Comparison of ENCODE assay signal across 9 mouse cellular contexts in the genomic region with DNA sequence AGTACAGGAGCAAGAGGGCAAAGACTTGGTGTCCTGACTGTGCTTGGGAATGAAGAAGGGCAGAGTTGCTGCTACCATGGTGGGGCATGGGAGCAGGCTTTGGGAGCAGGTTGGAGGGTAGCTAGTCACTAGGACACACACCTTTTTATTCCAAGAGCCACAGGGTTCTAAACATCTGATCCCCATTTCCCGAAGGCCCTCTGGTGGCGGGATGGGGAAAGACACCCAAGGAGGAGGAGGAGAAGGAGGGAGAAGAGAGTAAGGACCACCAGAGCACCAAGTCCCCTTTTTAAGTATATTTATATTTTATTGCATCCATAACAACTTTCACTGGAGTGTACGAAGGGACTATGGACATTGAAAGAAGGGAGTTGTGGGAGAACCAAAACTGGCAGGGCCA. TPM values are rescaled to one million over a fixed set of nuclear protein-coding genes. Genes with fewer than 3 reads are reported as not detected.
DNase-seq lines count a peak whose midpoint lies in the region; ATAC-seq and TF ChIP-seq lines count a peak whose summit lies in the region.
"Had no signal": no experiment of that assay in that cellular context is flagged by ENCODE, and none has a peak within 500 bp of the region (broad histone marks: within the 10 kb centered on the region; RNA-seq: fewer than 3 reads in every experiment).

No protein-coding gene starts in this region.

- WGBS in hindbrain, embryonic 14.5 days = 23% methylated on average over 3 of the region's 3 CpGs
- WGBS in hindbrain, embryonic 13.5 days = 20% methylated on average over 3 of the region's 3 CpGs

- intact Hi-C loops in left cerebral cortex, postnatal 36 days (cut with DNase I) = no loop called here

- no peak overlapping the region for H3K27ac ChIP-seq in hindbrain, embryonic 14.5 days
- H3K27ac ChIP-seq in hindbrain, embryonic 13.5 days = no peak overlapping the region
- no peak overlapping the region for H3K27ac ChIP-seq in ES-E14 (ENCODE audit: insufficient read depth, low read depth, low read length, poor library complexity, severe bottlenecking)
- H3K27ac ChIP-seq in bone marrow macrophage, adult 2 months (ENCODE audit: insufficient read depth, low read depth, low read length) = no peak overlapping the region
- no peak overlapping the region for H3K27ac ChIP-seq in embryonic fibroblast, embryonic 13.5 days (ENCODE audit: insufficient read depth, low read length)
- H3K27ac ChIP-seq: embryonic facial prominence, embryonic 15.5 days had no signal

- no peak for ATAC-seq in hindbrain, embryonic 14.5 days (ENCODE audit: low FRiP score)
- no peak for ATAC-seq in hindbrain, embryonic 13.5 days (ENCODE audit: low FRiP score)
- ATAC-seq in monocyte, adult 5-6 weeks (replicated peaks; ENCODE audit: insufficient number of reproducible peaks, low FRiP score, low TSS enrichment, poor library complexity, severe bottlenecking) = no peak

- H3K4me2 ChIP-seq in hindbrain, embryonic 14.5 days (replicated peaks) = no peak overlapping the region
- H3K4me2 ChIP-seq in hindbrain, embryonic 13.5 days = no peak overlapping the region
- H3K4me2 ChIP-seq: embryonic facial prominence, embryonic 15.5 days had no signal

- in situ Hi-C loops in ES-E14 (cut with MboI; ENCODE audit: low sequenced_read_pairs in 2 of 2, unreplicated experiment in 2 of 2) = no loop called here

- 0 out of 2 replicates have a peak, but pooled peaks cover 4% of the 10 kb centered on the region for H3K4me1 ChIP-seq in hindbrain, embryonic 14.5 days (replicated peaks; ENCODE audit: control insufficient read depth, insufficient read depth, low read length)
- no peaks in the 10 kb centered on the region for H3K4me1 ChIP-seq in hindbrain, embryonic 13.5 days (replicated peaks)
- H3K4me1 ChIP-seq in ES-E14 (ENCODE audit: control insufficient read depth in 2 of 2, insufficient read depth in 2 of 2, low read length in 2 of 2, poor library complexity in 1 of 2) = no peaks in the 10 kb centered on the region
- no peaks in the 10 kb centered on the region for H3K4me1 ChIP-seq in bone marrow macrophage, adult 2 months (ENCODE audit: control insufficient read depth, insufficient read depth, low read length)
- no peaks in the 10 kb centered on the region for H3K4me1 ChIP-seq in embryonic fibroblast, embryonic 13.5 days (ENCODE audit: control insufficient read depth, insufficient read depth, low read length)
- H3K4me1 ChIP-seq: embryonic facial prominence, embryonic 15.5 days had no signal

- H3K4me3 ChIP-seq in hindbrain, embryonic 14.5 days (replicated peaks; ENCODE audit: low read length) = no peak overlapping the region
- H3K4me3 ChIP-seq in hindbrain, embryonic 13.5 days = no peak overlapping the region
- H3K4me3 ChIP-seq in ES-E14 (ENCODE audit: insufficient read depth in 1 of 2, low read depth in 1 of 2, low read length in 2 of 2, poor library complexity in 1 of 2, severe bottlenecking in 1 of 2) = no peak overlapping the region
- H3K4me3 ChIP-seq in bone marrow macrophage, adult 2 months (ENCODE audit: insufficient read depth, low read length) = no peak overlapping the region
- no peak overlapping the region for H3K4me3 ChIP-seq in embryonic fibroblast, embryonic 13.5 days (ENCODE audit: insufficient read depth, low read length)
- H3K4me3 ChIP-seq: embryonic facial prominence, embryonic 15.5 days had no signal

- TF ChIP-seq POLR2A in bone marrow macrophage, adult 2 months (IDR thresholded peaks at IDR 0.05; ENCODE audit: borderline replicate concordance, low read depth, low read length) = no peak
- no peak for TF ChIP-seq POLR2A in embryonic fibroblast, embryonic 13.5 days (IDR thresholded peaks at IDR 0.05; ENCODE audit: low read depth, low read length)

- H3K9me3 ChIP-seq in hindbrain, embryonic 14.5 days (ENCODE audit: control insufficient read depth, low read length) = no peaks in the 10 kb centered on the region
- no peaks in the 10 kb centered on the region for H3K9me3 ChIP-seq in hindbrain, embryonic 13.5 days
- H3K9me3 ChIP-seq in ES-E14 (ENCODE audit: control insufficient read depth, insufficient read depth, low read depth, low read length) = no peaks in the 10 kb centered on the region
- H3K9me3 ChIP-seq: embryonic facial prominence, embryonic 15.5 days had no signal

- H3K9ac ChIP-seq in hindbrain, embryonic 14.5 days = no peak overlapping the region
- H3K9ac ChIP-seq in hindbrain, embryonic 13.5 days = no peak overlapping the region
- H3K9ac ChIP-seq in ES-E14 (ENCODE audit: insufficient read depth, low read depth, low read length, poor library complexity, severe bottlenecking) = no peak overlapping the region
- H3K9ac ChIP-seq: embryonic facial prominence, embryonic 15.5 days had no signal

- TF ChIP-seq CTCF in bone marrow macrophage, adult 2 months (IDR thresholded peaks at IDR 0.05; ENCODE audit: low read depth, low read length) = peak; percentile 75
- 0 out of 2 replicates have a peak, but pooled peaks have one; percentile 15 for TF ChIP-seq CTCF in embryonic fibroblast, embryonic 13.5 days (IDR thresholded peaks at IDR 0.05; ENCODE audit: borderline replicate concordance, insufficient read depth, low read length)

- no peaks in the 10 kb centered on the region for H3K27me3 ChIP-seq in hindbrain, embryonic 14.5 days (ENCODE audit: control insufficient read depth, insufficient read depth, low read length)
- no peaks in the 10 kb centered on the region for H3K27me3 ChIP-seq in hindbrain, embryonic 13.5 days
- H3K27me3 ChIP-seq: embryonic facial prominence, embryonic 15.5 days had no signal

- no peaks in the 10 kb centered on the region for H3K36me3 ChIP-seq in hindbrain, embryonic 14.5 days (replicated peaks; ENCODE audit: control insufficient read depth, insufficient read depth)
- H3K36me3 ChIP-seq in hindbrain, embryonic 13.5 days = no peaks in the 10 kb centered on the region
- no peaks in the 10 kb centered on the region for H3K36me3 ChIP-seq in ES-E14 (ENCODE audit: control insufficient read depth, insufficient read depth, low read length, poor library complexity, severe bottlenecking)
- H3K36me3 ChIP-seq: embryonic facial prominence, embryonic 15.5 days had no signal

- peak; percentile 38 for DNase-seq in hindbrain, embryonic 14.5 days (ENCODE audit: low spot score)
- DNase-seq in ES-E14 (ENCODE audit: low read depth, low spot score) = peak; percentile 62
- peak; percentile 29 to 30 for DNase-seq in left cerebral cortex, postnatal 36 days (ENCODE audit: low spot score in 2 of 2)
- DNase-seq in retina, embryonic 14.5 days (ENCODE audit: low spot score) = peak; percentile 72

TF ChIP-seq in ES-E14, 5 proteins besides CTCF, POLR2A, EP300 and RAD21:
- TF ChIP-seq HCFC1 (IDR thresholded peaks at IDR 0.05; ENCODE audit: borderline replicate concordance, insufficient read depth, low read length) (no peak), ZC3H11A (IDR thresholded peaks at IDR 0.05; ENCODE audit: borderline replicate concordance, low read depth, low read length) (no peak), CHD2 (IDR thresholded peaks at IDR 0.05; ENCODE audit: low read depth, low read length) (no peak), MAFK (IDR thresholded peaks at IDR 0.05; ENCODE audit: insufficient read depth, low read depth, low read length) (no peak), ZNF384 (IDR thresholded peaks at IDR 0.05; ENCODE audit: low read depth, low read length) (no peak)

RNA-seq across cellular contexts. Expression of gene Wdfy3, which starts 57.0 kb away (rescaled TPM):
- polyA plus RNA-seq in hindbrain, embryonic 14.5 days (2014; fragmentation: Nextera tagmentation; extraction: Ambion mirVana) = 35.3 and 36.2 TPM in 2 replicates
- 29.1 and 30.0 TPM in 2 replicates for polyA plus RNA-seq in hindbrain, embryonic 13.5 days (2015; fragmentation: Nextera tagmentation; extraction: Ambion mirVana)
- total RNA-seq in ES-E14 (2012; rRNA removed) = 25.3 and 38.1 TPM in 2 replicates
- 38.5 and 43.0 TPM in 2 replicates for polyA plus RNA-seq in bone marrow macrophage, adult 2 months (2012; ENCODE audit: insufficient read depth, insufficient read length, missing spikeins)
- polyA plus RNA-seq in embryonic fibroblast, embryonic 13.5 days (2011; ENCODE audit: insufficient read length, low read depth, missing spikeins) = 38.5 and 39.2 TPM in 2 replicates
- 100 to 1,000 TPM; 129 to 140 TPM for total RNA-seq in left cerebral cortex, postnatal 36 days (2021)
- 8.1 to 15.0 TPM (median 10.9 TPM) in 3 replicates for total RNA-seq in monocyte, adult 5-6 weeks (2017)
